Mouse (Mus musculus): ENCODE measurements around the gene Npcd.

Npcd gene

DNA sequence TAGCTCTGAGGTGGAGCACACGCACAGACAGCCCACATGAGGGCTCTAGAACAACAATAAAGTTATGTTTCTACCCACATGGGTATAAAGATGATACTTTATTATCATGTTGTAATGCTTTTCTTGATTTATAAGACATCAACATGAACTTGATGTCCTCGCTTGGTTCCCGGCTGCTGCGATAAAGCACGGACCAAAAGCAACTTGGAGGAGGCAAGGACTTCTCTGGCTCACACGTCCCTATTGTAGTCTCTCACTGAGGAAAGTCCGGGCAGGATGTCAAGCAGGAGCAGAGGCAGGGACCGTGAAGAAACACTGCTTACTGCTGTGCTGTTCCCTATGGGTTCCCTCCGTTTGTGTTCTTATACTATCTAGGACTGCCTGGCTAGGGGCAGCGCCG is 90.0 kb downstream of the Npcd start:
- no peak for DNase-seq (ENCODE audit: low read depth in 1 of 2, low spot score in 2 of 2)

DNA sequence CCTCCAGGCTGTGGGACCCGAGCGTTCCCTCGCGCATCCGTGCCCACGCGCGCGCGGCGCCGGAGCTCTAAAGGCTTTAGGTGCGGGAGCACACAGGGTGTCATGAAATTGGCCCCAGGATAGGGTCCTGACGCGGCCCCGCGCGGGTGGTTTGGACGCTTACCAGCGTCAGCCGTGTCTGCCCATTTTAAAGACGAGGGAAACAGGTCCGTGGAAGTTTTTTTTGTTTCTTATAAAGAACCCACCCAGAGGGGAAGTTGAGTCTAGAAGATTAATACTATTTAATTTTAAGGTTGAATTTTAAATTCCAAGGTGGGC is 91.4 kb downstream of the Npcd start:
- DNase-seq (ENCODE audit: low read depth in 1 of 2, low spot score in 2 of 2) = no peak

DNA sequence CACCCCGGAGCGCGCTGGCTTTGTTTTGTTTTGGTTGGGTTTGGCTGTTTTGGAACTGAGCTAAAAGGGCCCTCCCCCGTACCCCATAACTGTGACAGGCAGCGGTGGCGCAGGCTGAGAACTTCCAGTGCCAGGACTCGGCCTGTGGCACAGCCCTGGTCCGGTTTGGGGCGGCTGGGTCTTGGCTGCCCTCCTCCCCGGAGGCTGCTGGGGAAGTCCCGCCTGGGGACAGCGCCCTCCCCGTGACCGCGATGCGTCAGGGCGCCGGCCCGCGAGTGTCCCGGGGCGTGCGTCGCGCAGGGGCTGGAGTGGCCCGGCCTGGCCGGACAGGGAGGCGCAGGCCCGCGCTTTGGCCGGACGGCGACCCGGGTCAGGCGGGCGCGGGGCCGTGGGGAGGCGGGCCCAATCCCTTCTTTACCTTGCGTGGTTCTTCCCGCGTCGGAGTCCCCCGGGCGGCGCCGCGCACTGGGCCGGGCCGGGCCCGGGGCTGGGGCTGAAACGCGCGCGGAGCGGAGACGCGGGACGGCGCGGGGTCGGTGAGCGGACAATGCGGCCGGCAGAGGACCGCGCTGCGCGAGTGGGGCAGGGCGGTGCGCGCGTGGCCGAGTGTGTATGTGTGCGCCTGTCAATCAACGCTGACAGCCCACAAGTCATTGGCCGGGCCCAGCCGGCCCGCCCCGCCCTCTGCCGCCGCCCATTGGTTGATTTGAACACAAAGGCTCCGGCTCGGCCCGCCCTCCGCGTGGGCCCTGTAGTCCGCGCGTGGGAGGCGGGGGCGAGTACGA is 91.9 kb downstream of the Npcd start, which contains the start of gene Sun2:
Sun2 (minus strand) TSS at position 616 of the 785 bp plus-strand sequence.
- DNase-seq (ENCODE audit: low read depth in 1 of 2, low spot score in 2 of 2) = peak; percentile 81 to 90

GRCm38 (mm10) chr15:79741173-79741858 is 92.7 kb downstream of the Npcd start:
- peak in 1 of 2 experiments; percentile 33 for DNase-seq (ENCODE audit: low read depth in 1 of 2, low spot score in 2 of 2)

- no peak for DNase-seq (ENCODE audit: low read depth in 1 of 2, low spot score in 2 of 2)
Measured at GRCm38 (mm10) chr15:79740739-79741138, 93.3 kb downstream of the Npcd start.
